Mouse (Mus musculus) midbrain, postnatal 0 days (tissue): ENCODE data around the gene Cdh22. TPM values are rescaled to one million over a fixed set of nuclear protein-coding genes. Genes with fewer than 3 reads are reported as not detected.
A peak's percentile ranks its signal among the peaks of the same experiment; 100 is the strongest.

Experiments used
- ATAC-seq: fragments of 200-750 bp; cut with Nextera tagmentation; 2 replicates; pipeline ENCODE4 v1.8.0; 2017; ENCODE audit warnings: moderate number of reproducible peaks, mild to moderate bottlenecking, moderate TSS enrichment, moderate library complexity; ENCODE audit not compliant: low FRiP score
- DNase-seq: peaks from one replicate; pipeline ENCODE4 v3.0.0-alpha.2; 2015; ENCODE audit warnings: low spot score
- H3K27ac ChIP-seq: fragments of 300-500 bp; sonication (generic); 2 replicates; pipeline ENCODE4 v1.5.1; 2014; ENCODE audit warnings: low read depth, mild to moderate bottlenecking, low read length, mixed read lengths
- H3K27me3 ChIP-seq: fragments of 300-500 bp; sonication (generic); 2 replicates; pipeline ENCODE4 v1.6.1; 2014; ENCODE audit warnings: low read length, control low read depth, mixed read lengths; ENCODE audit not compliant: insufficient read depth
- H3K36me3 ChIP-seq: fragments of 300-500 bp; sonication (generic); 2 replicates; pipeline ENCODE4 v1.6.1; 2014; ENCODE audit warnings: low read length, control low read depth, mixed read lengths; ENCODE audit not compliant: insufficient read depth
- H3K4me1 ChIP-seq: fragments of 300-500 bp; sonication (generic); 2 replicates; pipeline ENCODE4 v1.6.1; 2014; ENCODE audit warnings: mild to moderate bottlenecking, control low read depth, antibody characterized with exemption, low read length, mixed read lengths; ENCODE audit not compliant: insufficient read depth
- H3K4me2 ChIP-seq: fragments of 300-500 bp; sonication (generic); 2 replicates; pipeline ENCODE4 v1.6.1; 2014; ENCODE audit warnings: low read depth, mild to moderate bottlenecking, low read length, mixed read lengths; ENCODE audit not compliant: poor library complexity, severe bottlenecking
- H3K4me3 ChIP-seq: fragments of 300-500 bp; sonication (generic); 2 replicates; pipeline ENCODE4 v1.5.1; 2014; ENCODE audit warnings: low read depth, mild to moderate bottlenecking, low read length, moderate library complexity
- H3K9ac ChIP-seq: fragments of 300-500 bp; sonication (generic); replicated peaks from 2 replicates; pipeline ENCODE4 v1.6.1; 2014; ENCODE audit warnings: mild to moderate bottlenecking, low read length, moderate library complexity, mixed read lengths; ENCODE audit not compliant: poor library complexity, severe bottlenecking
- H3K9me3 ChIP-seq: fragments of 300-500 bp; sonication (generic); 2 replicates; pipeline ENCODE4 v1.6.1; 2016; ENCODE audit warnings: low read length, control low read depth
- CTCF ChIP-seq: IDR thresholded peaks from 2 replicates; pipeline ENCODE4 v1.5.1; 2016; ENCODE audit warnings: antibody characterized with exemption, mild to moderate bottlenecking
- WGBS: fragments of 180-500 bp; shearing (Covaris S2); extraction: QIAGEN DNeasy Blood & Tissue Kit; methylation state at CpG from one replicate; pipeline ENCODE4 v1.1.7; 2014; 5-methylcytosine and 5-hydroxymethylcytosine counted together
- polyA plus RNA-seq: library from polyadenylated mRNA; unstranded; fragments of >200 nt; fragmentation: Nextera tagmentation; extraction: Ambion mirVana; gene quantifications from 2 replicates; pipeline ENCODE4 v1.2.1, GENCODE M21; 2015
- total RNA-seq: library from RNA; depleted of rRNA; stranded (reverse); fragments of >200 nt; gene quantifications from 2 replicates; pipeline ENCODE4 v1.2.3, GENCODE M21; 2014

The Cdh22 gene
- total and polyA plus RNA-seq, 2 experiments from 2014 or later: 23.2 to 47.9 TPM

- H3K4me1 ChIP-seq: peaks cover 7% of the 10 kb centered on the region; the same call in 1 of the 2 replicates
- ATAC-seq (no peak), DNase-seq (no peak)
- no peaks in the 10 kb centered on the region for H3K36me3 ChIP-seq
- H3K27ac ChIP-seq: no peak overlapping the region
- H3K9me3 ChIP-seq: no peaks in the 10 kb centered on the region
- no peak overlapping the region for H3K4me3 ChIP-seq
- 24% methylated on average over 5 of the region's 5 CpGs for WGBS
- no peak overlapping the region for H3K9ac ChIP-seq
- no peaks in the 10 kb centered on the region for H3K27me3 ChIP-seq
- no peak overlapping the region for H3K4me2 ChIP-seq
- TF ChIP-seq CTCF: no peak
These were observed 72.4 kb downstream of the Cdh22 start for GRCm38 (mm10) chr2:165162221-165162620.

- no peak overlapping the region for H3K27ac ChIP-seq
- DNase-seq (no peak), ATAC-seq (no peak)
- H3K36me3 ChIP-seq: no peaks in the 10 kb centered on the region
- H3K9ac ChIP-seq: no peak overlapping the region
- no peaks in the 10 kb centered on the region for H3K9me3 ChIP-seq
- peaks cover 7% of the 10 kb centered on the region; the same call in 1 of the 2 replicates for H3K4me1 ChIP-seq
- no peak for TF ChIP-seq CTCF
- 38% methylated on average over 5 of the region's 5 CpGs for WGBS
- H3K4me2 ChIP-seq: no peak overlapping the region
- H3K27me3 ChIP-seq: no peaks in the 10 kb centered on the region
- no peak overlapping the region for H3K4me3 ChIP-seq
These were observed 74.2 kb downstream of the Cdh22 start for GRCm38 (mm10) chr2:165160466-165160865.

GRCm38 (mm10) chr2:165159055-165159688, 75.5 kb downstream of the Cdh22 start:
- H3K4me2 ChIP-seq: no peak overlapping the region
- ATAC-seq (no peak), DNase-seq (peak; percentile 57)
- no peaks in the 10 kb centered on the region for H3K9me3 ChIP-seq
- WGBS: 27% methylated on average over 15 of the region's 15 CpGs
- H3K27me3 ChIP-seq: no peaks in the 10 kb centered on the region
- no peak overlapping the region for H3K9ac ChIP-seq
- no peak overlapping the region for H3K4me3 ChIP-seq
- no peak overlapping the region for H3K27ac ChIP-seq
- H3K4me1 ChIP-seq: peaks cover 7% of the 10 kb centered on the region; the same call in 1 of the 2 replicates
- no peak for TF ChIP-seq CTCF
- H3K36me3 ChIP-seq: no peaks in the 10 kb centered on the region

GRCm38 (mm10) chr2:165158317-165158716, 76.3 kb downstream of the Cdh22 start:
- no peak overlapping the region for H3K9ac ChIP-seq
- DNase-seq: no peak
- no peak overlapping the region for H3K4me3 ChIP-seq
- ATAC-seq: no peak
- H3K27me3 ChIP-seq: no peaks in the 10 kb centered on the region
- H3K9me3 ChIP-seq: no peaks in the 10 kb centered on the region
- H3K27ac ChIP-seq: peak overlapping the region; percentile 32; the same call in 1 of the 2 replicates
- H3K4me2 ChIP-seq: no peak overlapping the region
- WGBS: 59% methylated on average over 4 of the region's 4 CpGs
- H3K4me1 ChIP-seq: peaks cover 7% of the 10 kb centered on the region; the same call in 1 of the 2 replicates
- no peak for TF ChIP-seq CTCF
- no peaks in the 10 kb centered on the region for H3K36me3 ChIP-seq

- H3K27ac ChIP-seq: no peak overlapping the region
- DNase-seq: no peak
These were observed 76.8 kb downstream of the Cdh22 start for GRCm38 (mm10) chr2:165157900-165158299.

GRCm38 (mm10) chr2:165153006-165153405, 81.6 kb downstream of the Cdh22 start:
- Histone ChIP-seq H3K4me2 (no peak overlapping the region), H3K9me3 (no peaks in the 10 kb centered on the region), H3K36me3 (no peaks in the 10 kb centered on the region), H3K27ac (no peak overlapping the region), H3K4me1 (no peaks in the 10 kb centered on the region; the same call in 1 of the 2 replicates), H3K4me3 (no peak overlapping the region), H3K9ac (no peak overlapping the region), H3K27me3 (no peaks in the 10 kb centered on the region)
- no peak for TF ChIP-seq CTCF
- 29% methylated on average over 12 of the region's 12 CpGs for WGBS
- ATAC-seq (no peak), DNase-seq (no peak)

More at GRCm38 (mm10) chr2:165157900-165158299, 76.8 kb downstream of the Cdh22 start:
- no peak overlapping the region for H3K9ac ChIP-seq
- no peak for ATAC-seq
- no peaks in the 10 kb centered on the region for H3K27me3 ChIP-seq
- TF ChIP-seq CTCF: no peak
- no peaks in the 10 kb centered on the region for H3K36me3 ChIP-seq
- no peak overlapping the region for H3K4me3 ChIP-seq
- no peaks in the 10 kb centered on the region for H3K9me3 ChIP-seq
- H3K4me2 ChIP-seq: no peak overlapping the region
- peaks cover 7% of the 10 kb centered on the region; the same call in 1 of the 2 replicates for H3K4me1 ChIP-seq
- whole genome bisulfite sequencing: 41% methylated on average over 11 of the region's 11 CpGs
